In genomic region chr11:22969486-22969885, GRCm38 (mm10) we compare ENCODE assay signal across 11 mouse cellular contexts. TPM values are rescaled to one million over a fixed set of nuclear protein-coding genes. Genes with fewer than 3 reads are reported as not detected.
DNase-seq lines count a peak whose midpoint lies in the region; ATAC-seq and TF ChIP-seq lines count a peak whose summit lies in the region.
"Had no signal": no experiment of that assay in that cellular context is flagged by ENCODE, and none has a peak within 500 bp of the region (broad histone marks: within the 10 kb centered on the region; RNA-seq: fewer than 3 reads in every experiment).

No protein-coding gene starts in this region.

- TF ChIP-seq EP300 in heart, postnatal 0 days (IDR thresholded peaks at IDR 0.05; ENCODE audit: low read depth) = no peak

- peaks cover 18% of the 10 kb centered on the region for H3K9me3 ChIP-seq in heart, postnatal 0 days (replicated peaks; ENCODE audit: control insufficient read depth, low read length)

- H3K27ac ChIP-seq in heart, postnatal 0 days (ENCODE audit: low read depth) = no peak overlapping the region
- H3K27ac ChIP-seq: embryonic facial prominence, embryonic 12.5 days; hindbrain, embryonic 12.5 days; liver, embryonic 13.5 days had no signal

- no peak overlapping the region for H3K4me3 ChIP-seq in heart, postnatal 0 days (ENCODE audit: low read depth, low read length)
- H3K4me3 ChIP-seq: embryonic facial prominence, embryonic 12.5 days; hindbrain, embryonic 12.5 days; liver, embryonic 13.5 days had no signal

- H3K9ac ChIP-seq in heart, postnatal 0 days (replicated peaks; ENCODE audit: low read depth, low read length) = no peak overlapping the region
- H3K9ac ChIP-seq: embryonic facial prominence, embryonic 12.5 days; hindbrain, embryonic 12.5 days; liver, embryonic 13.5 days had no signal

- H3K36me3 ChIP-seq in heart, postnatal 0 days (replicated peaks; ENCODE audit: control insufficient read depth, insufficient read depth, low read length) = peaks cover 16% of the 10 kb centered on the region; the same call in 1 of the 2 replicates

- 51% methylated on average over 6 of the region's 6 CpGs for WGBS in heart, postnatal 0 days

- intact Hi-C loops in heart, postnatal 36 days (cut with DNase I) = loop anchor here (5.0 kb wide), 1 partner anchor 257 kb away; no protein-coding TSS in a partner anchor

- peak; percentile 27 for DNase-seq in heart, postnatal 0 days (ENCODE audit: low spot score)
- DNase-seq in heart, postnatal 36 days = no peak
- DNase-seq in lung, postnatal 36 days = peak; percentile 46
- DNase-seq in lung, postnatal 14 days = no peak
- DNase-seq in NIH3T3 (ENCODE audit: low read depth) = peak; percentile 59
- peak; percentile 77 for DNase-seq in naive thymus-derived CD4-positive, alpha-beta T cell, adult 2 months (ENCODE audit: low read depth)
- no peak for DNase-seq in left cerebral cortex, adult 18-20 months (ENCODE audit: low spot score in 2 of 2)
- no peak for DNase-seq in adrenal gland, adult 18-20 months (ENCODE audit: low spot score in 2 of 2)
- DNase-seq: liver, embryonic 13.5 days had no signal

- H3K27me3 ChIP-seq in heart, postnatal 0 days (ENCODE audit: control insufficient read depth, insufficient read depth, low read length) = no peaks in the 10 kb centered on the region
- H3K27me3 ChIP-seq: embryonic facial prominence, embryonic 12.5 days; hindbrain, embryonic 12.5 days; liver, embryonic 13.5 days had no signal

- no peak for ATAC-seq in heart, postnatal 0 days (ENCODE audit: insufficient read depth, low read depth)

- TF ChIP-seq CTCF in heart, postnatal 0 days (IDR thresholded peaks at IDR 0.05; ENCODE audit: low read depth) = peak; percentile 45

- H3K4me2 ChIP-seq in heart, postnatal 0 days (ENCODE audit: low read depth, low read length) = no peak overlapping the region
- H3K4me2 ChIP-seq: embryonic facial prominence, embryonic 12.5 days; hindbrain, embryonic 12.5 days; liver, embryonic 13.5 days had no signal

- H3K4me1 ChIP-seq in heart, postnatal 0 days (ENCODE audit: control insufficient read depth, insufficient read depth) = 0 out of 2 replicates have a peak, but pooled peaks cover 5% of the 10 kb centered on the region
- H3K4me1 ChIP-seq: hindbrain, embryonic 12.5 days had no signal

RNA-seq across cellular contexts. Expression of gene Zrsr1, which starts 2.3 kb away (rescaled TPM):
- total RNA-seq in heart, postnatal 0 days (2014; rRNA removed; ENCODE audit: low replicate concordance) = 1.4 and 2.0 TPM in 2 replicates
- 2.0 and 2.2 TPM in 2 replicates for polyA plus RNA-seq in heart, postnatal 0 days (2015; fragmentation: Nextera tagmentation; extraction: Ambion mirVana)
- 10 to 100 TPM; 14.5 to 16.8 TPM for total RNA-seq in heart, postnatal 36 days (2021)
- 10 to 100 TPM; 70.9 to 72.5 TPM for total RNA-seq in left cerebral cortex, adult 18-20 months (2021)
- total RNA-seq in adrenal gland, adult 18-20 months (2021) = 10 to 100 TPM; 36.6 to 46.3 TPM

RNA-seq across cellular contexts. Expression of gene Gm28048, which starts 12.4 kb away (rescaled TPM):
- not detected in 2 replicates for total RNA-seq in heart, postnatal 0 days (2014; rRNA removed; ENCODE audit: low replicate concordance)
- polyA plus RNA-seq in heart, postnatal 0 days (2015; fragmentation: Nextera tagmentation; extraction: Ambion mirVana) = 6.8 and 8.0 TPM in 2 replicates
- total RNA-seq in heart, postnatal 36 days (2021) = 1 to 10 TPM; 4.4 to 5.2 TPM
- 10 to 100 TPM; 10.1 to 11.3 TPM for total RNA-seq in left cerebral cortex, adult 18-20 months (2021)
- 10 to 100 TPM; 23.9 to 39.5 TPM for total RNA-seq in adrenal gland, adult 18-20 months (2021)

RNA-seq across cellular contexts. Expression of gene Commd1, which starts 12.7 kb away (rescaled TPM):
- 28.8 and 43.5 TPM in 2 replicates for total RNA-seq in heart, postnatal 0 days (2014; rRNA removed; ENCODE audit: low replicate concordance)
- polyA plus RNA-seq in heart, postnatal 0 days (2015; fragmentation: Nextera tagmentation; extraction: Ambion mirVana) = 376 TPM in 2 replicates
- 100 to 1,000 TPM; 150 to 164 TPM for total RNA-seq in heart, postnatal 36 days (2021)
- 10 to 100 TPM; 46.4 to 47.6 TPM for total RNA-seq in left cerebral cortex, adult 18-20 months (2021)
- 100 to 1,000 TPM in 1 of 2 experiments, 10 to 100 TPM in 1; 93.8 to 103 TPM for total RNA-seq in adrenal gland, adult 18-20 months (2021)

RNA-seq across cellular contexts. Expression of gene Cct4, which starts 20.8 kb away (rescaled TPM):
- total RNA-seq in heart, postnatal 0 days (2014; rRNA removed; ENCODE audit: low replicate concordance) = 135 and 153 TPM in 2 replicates
- 154 and 160 TPM in 2 replicates for polyA plus RNA-seq in heart, postnatal 0 days (2015; fragmentation: Nextera tagmentation; extraction: Ambion mirVana)
- total RNA-seq in heart, postnatal 36 days (2021) = 100 to 1,000 TPM; 131 to 132 TPM
- 100 to 1,000 TPM; 111 to 117 TPM for total RNA-seq in left cerebral cortex, adult 18-20 months (2021)
- 100 to 1,000 TPM; 218 to 285 TPM for total RNA-seq in adrenal gland, adult 18-20 months (2021)

RNA-seq across cellular contexts. Expression of gene Fam161a, which starts 37.8 kb away (rescaled TPM):
- total RNA-seq in heart, postnatal 0 days (2014; rRNA removed; ENCODE audit: low replicate concordance) = 0.34 and 11.4 TPM in 2 replicates
- 1.3 and 1.9 TPM in 2 replicates for polyA plus RNA-seq in heart, postnatal 0 days (2015; fragmentation: Nextera tagmentation; extraction: Ambion mirVana)
- total RNA-seq in heart, postnatal 36 days (2021) = 1 to 10 TPM; 2.0 to 4.2 TPM
- 1 to 10 TPM; 3.2 to 5.2 TPM for total RNA-seq in left cerebral cortex, adult 18-20 months (2021)
- total RNA-seq in adrenal gland, adult 18-20 months (2021) = 10 to 100 TPM; 30.2 to 46.8 TPM

Comparison
In these comparisons a context has a peak if more than half of its experiments do, and no peak if none do; other contexts are left out.
1. DNase-seq: peak in heart, postnatal 0 days (single experiment), lung, postnatal 36 days (single experiment), NIH3T3 (single experiment) and naive thymus-derived CD4-positive, alpha-beta T cell, adult 2 months (single experiment); none in heart, postnatal 36 days (0 of 2), lung, postnatal 14 days (single experiment), left cerebral cortex, adult 18-20 months (0 of 2) and adrenal gland, adult 18-20 months (0 of 2).